Mouse (Mus musculus): ENCODE measurements around the gene Adora2a.
A peak's percentile ranks its signal among the peaks of the same experiment; 100 is the strongest.
"Not testable (repeated sequence)": the region's sequence is repeated elsewhere in the genome, so short reads cannot be mapped to it uniquely, and the experiment has no call there.

Gene Adora2a

DNA sequence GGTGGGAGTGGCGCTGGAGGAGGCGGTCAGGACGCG lies at the start of gene Adora2a:
Gene Adora2a (plus strand): TSS at position 6 of the 36 bp plus-strand sequence.
- no peak for DNase-seq (ENCODE audit: low spot score in 2 of 2)

DNA sequence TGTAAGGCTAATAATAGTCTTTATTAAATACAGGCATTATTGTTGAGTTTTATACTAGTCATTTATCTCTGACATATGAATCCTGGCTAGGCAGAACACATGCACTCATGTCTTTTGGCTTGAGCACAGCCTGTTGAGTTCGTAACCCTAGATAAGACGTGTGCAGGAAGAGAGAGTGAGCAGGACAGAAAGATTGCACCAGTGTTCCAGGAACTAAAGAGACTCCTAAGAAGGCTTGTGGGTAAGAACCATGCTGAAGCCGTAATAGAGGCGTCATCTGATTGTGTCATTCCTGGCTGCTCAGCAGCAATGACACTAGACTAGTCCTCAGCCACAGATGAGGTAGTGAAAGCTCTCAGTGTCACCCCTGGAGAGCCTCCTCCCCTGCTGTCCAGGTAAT lies 43.7 kb upstream of the Adora2a start:
- no peak for DNase-seq (ENCODE audit: low spot score in 2 of 2)

- DNase-seq (ENCODE audit: low spot score in 2 of 2): no peak
These were observed 40.2 kb upstream of the Adora2a start for GRCm38 (mm10) chr10:75276427-75277013.

GRCm38 (mm10) chr10:75277501-75277900 lies 39.2 kb upstream of the Adora2a start:
- no peak for DNase-seq (ENCODE audit: low spot score in 2 of 2)

DNA sequence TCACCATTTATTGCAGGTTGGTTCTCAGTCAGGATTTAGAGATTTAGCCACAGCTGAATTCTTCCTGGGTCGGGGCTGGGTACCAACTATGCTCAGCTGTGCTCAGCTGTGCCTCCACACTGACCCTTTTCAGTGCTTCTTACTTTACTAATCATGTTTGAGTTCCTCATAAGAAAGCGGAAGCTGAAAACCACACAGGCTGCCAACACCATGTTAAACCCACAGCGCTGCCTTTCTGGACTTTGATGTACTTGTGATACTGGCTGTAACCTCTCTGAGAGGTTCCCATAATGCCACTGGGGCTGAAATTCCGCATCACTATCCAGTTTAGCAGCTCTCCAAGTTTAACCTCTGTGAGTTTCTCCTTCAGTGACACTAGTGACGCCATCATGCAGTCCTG lies 34.0 kb upstream of the Adora2a start:
- peak; percentile 83 to 88 for DNase-seq (ENCODE audit: low spot score in 2 of 2)

GRCm38 (mm10) chr10:75283821-75284220 lies 32.9 kb upstream of the Adora2a start:
- no peak for DNase-seq (ENCODE audit: low spot score in 2 of 2)

DNA sequence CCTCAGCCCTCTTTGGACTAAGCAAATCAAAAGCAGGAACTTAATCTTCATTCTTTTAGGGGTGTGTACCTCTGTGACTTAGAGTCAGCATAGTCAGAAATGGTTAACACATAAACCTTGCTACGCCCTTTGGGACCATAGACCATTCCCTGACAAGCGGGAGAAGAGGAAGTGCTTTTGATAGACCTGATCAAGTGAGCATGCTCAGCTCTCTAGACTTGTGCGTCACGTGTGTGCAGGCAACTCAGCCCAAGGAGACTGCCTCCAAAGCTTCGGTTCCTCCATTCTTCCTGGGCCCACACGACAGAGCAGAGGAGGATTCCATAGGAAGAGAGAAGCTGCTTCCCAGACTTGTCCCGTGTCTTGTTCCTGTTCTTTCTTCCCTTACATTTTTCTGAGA lies 28.1 kb upstream of the Adora2a start:
- DNase-seq (ENCODE audit: low spot score in 2 of 2): peak; percentile 19 to 23

- peak; percentile 27 to 37 for DNase-seq (ENCODE audit: low spot score in 2 of 2)
These were observed 27.3 kb upstream of the Adora2a start for GRCm38 (mm10) chr10:75289392-75289791.

GRCm38 (mm10) chr10:75290650-75291049 lies 26.0 kb upstream of the Adora2a start:
- DNase-seq (ENCODE audit: low spot score in 2 of 2): no peak

DNA sequence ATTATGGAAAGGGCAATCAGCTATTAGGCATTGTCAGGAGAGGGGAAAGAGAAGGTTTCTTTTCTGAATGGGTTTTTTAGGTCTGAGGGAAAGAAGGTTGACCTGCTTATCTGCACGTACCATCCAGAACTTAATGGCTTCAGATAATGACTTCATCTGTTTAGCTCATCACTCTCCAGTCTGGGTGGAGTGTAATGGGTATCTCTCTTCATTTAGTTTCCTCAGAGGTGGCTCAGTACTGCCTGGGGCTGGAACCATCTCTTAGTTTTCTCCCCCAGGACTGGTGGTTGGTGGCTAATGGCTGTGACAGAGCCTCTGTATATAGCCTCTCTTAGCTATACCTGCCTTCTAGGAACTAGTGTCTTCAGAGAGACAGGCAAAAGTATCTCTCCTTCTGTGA lies 25.3 kb upstream of the Adora2a start:
- DNase-seq (ENCODE audit: low spot score in 2 of 2): no peak

- DNase-seq (ENCODE audit: low spot score in 2 of 2): not testable (repeated sequence)
These were observed 24.5 kb upstream of the Adora2a start for GRCm38 (mm10) chr10:75292206-75292605.

GRCm38 (mm10) chr10:75293288-75293687 lies 23.4 kb upstream of the Adora2a start:
- DNase-seq (ENCODE audit: low spot score in 2 of 2): no peak

GRCm38 (mm10) chr10:75294362-75294761 lies 22.3 kb upstream of the Adora2a start:
- no peak for DNase-seq (ENCODE audit: low spot score in 2 of 2)

DNA sequence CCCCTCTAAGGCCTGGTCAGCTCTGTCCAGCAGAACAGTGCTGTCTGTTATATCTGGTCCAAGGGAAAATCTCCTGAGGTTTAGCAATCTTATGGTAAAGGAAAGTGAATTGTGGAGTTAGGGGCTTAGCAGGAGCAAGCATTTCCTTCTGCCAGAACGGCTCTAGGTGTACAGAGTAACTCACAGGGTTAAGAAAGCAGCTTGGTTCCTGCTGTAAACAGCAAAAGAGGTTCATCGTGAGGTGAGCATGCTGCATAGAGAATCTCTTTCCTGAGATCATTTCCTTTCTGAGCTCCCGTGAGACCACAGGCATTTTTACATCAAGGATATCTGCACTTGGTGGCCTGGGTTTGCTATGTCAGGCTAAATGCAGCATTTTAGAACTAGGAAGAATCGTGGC lies 21.8 kb upstream of the Adora2a start:
- DNase-seq (ENCODE audit: low spot score in 2 of 2): no peak

- no peak for DNase-seq (ENCODE audit: low spot score in 2 of 2)
These were observed 18.1 kb upstream of the Adora2a start for GRCm38 (mm10) chr10:75298608-75299007.

DNA sequence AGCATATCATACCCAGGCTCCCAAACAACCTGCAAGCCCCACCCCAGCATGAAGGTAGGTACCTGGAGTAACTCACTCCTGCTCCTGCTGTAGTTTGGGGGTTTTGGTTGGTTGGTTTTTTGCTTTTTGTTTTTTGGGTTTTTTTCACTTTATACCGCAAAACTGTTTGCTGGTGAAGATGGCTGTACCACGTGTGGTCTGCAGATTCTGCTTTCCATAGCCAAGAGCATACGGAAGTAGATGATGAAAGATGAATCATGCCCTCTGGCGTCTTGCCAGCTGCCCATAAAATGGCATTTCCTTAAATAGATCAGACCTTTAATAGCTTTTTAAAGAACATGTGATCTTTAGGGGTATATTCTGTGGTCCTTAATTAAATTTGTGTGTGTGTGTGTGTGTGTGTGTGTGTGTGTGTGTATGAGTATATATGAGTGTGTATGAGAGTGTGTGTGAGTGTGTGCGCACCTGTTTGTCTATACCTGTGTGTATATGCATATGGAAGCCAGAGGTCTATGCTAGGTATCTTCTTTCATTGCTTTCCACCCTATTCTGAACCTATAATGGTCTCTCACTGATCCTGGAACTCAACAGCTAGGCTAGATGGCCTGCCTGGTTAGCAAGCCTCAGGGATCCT lies 16.8 kb upstream of the Adora2a start:
- DNase-seq (ENCODE audit: low spot score in 2 of 2): peak; percentile 68 to 79

GRCm38 (mm10) chr10:75301195-75301806 lies 15.4 kb upstream of the Adora2a start:
- DNase-seq (ENCODE audit: low spot score in 2 of 2): no peak

DNA sequence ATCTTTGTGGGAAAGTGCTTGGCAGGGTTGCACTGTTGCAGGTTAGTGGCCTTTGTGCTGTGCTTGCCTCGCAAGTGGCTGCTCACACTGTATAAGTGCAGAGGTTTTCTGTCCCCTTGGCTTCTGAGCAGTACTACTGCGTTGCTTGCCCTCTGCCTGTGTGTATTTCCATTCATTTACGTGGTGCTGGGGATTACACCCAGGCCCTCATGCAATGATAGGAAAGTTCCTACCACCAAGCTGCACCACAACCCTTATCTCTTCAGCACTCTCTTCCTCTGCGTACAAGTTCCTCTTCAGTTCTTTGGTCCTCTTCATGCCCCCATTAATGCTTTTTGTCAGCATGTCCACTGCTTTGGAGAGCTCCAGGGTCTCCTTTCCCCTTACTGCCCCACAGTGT lies 14.7 kb upstream of the Adora2a start:
- no peak for DNase-seq (ENCODE audit: low spot score in 2 of 2)

DNA sequence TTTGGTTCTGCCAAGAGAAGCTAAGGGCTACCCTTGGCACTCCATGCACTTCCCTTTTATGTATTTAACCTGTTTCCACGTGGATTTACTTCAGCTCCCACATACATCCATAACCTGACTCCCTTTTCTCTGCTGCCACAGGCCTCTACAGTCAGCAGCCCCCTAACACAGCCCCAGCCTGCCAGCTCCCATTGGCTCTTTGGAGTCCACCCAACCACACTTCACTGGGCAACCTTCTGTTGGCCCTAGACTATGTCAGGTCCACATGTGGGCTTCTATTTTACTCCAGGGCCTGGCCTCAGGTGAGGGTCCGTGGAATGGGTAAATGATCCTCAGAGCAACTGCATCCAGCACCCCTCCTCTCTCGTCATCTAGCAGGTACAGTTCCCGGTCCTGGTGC lies 14.1 kb upstream of the Adora2a start:
- DNase-seq (ENCODE audit: low spot score in 2 of 2): no peak

- peak; percentile 57 to 67 for DNase-seq (ENCODE audit: low spot score in 2 of 2)
These were observed 13.2 kb upstream of the Adora2a start for GRCm38 (mm10) chr10:75303324-75304048.

GRCm38 (mm10) chr10:75304049-75304405 lies 12.7 kb upstream of the Adora2a start:
- DNase-seq (ENCODE audit: low spot score in 2 of 2): no peak

GRCm38 (mm10) chr10:75304413-75304812 lies 12.3 kb upstream of the Adora2a start:
- DNase-seq (ENCODE audit: low spot score in 2 of 2): peak; percentile 29 to 32

DNA sequence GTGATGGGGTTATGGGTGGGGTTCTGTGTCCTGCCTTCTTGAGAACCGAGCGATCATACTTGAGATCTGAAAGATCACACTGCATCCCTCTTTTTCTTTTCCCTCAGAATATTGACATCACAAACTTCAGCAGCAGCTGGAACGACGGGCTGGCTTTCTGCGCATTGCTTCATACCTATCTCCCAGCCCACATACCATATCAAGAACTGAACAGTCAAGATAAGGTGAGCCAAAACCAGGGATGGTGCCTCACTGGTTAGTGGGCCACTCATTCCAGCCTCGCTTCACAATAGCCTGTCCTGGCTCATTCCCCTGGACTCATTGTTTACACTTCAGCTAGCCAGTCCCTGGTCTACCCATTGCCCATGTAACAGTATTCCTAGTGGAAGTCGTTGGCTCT lies 9.5 kb upstream of the Adora2a start:
- DNase-seq (ENCODE audit: low spot score in 2 of 2): no peak

All from spleen, postnatal 36 days (tissue).